Mouse (Mus musculus): ENCODE measurements around the gene P2ry6. TPM values are rescaled to one million over a fixed set of nuclear protein-coding genes. Genes with fewer than 3 reads are reported as not detected.

P2ry6 gene
- polyA plus RNA-seq, 1 experiment from 2014 or later: 10.9 TPM

GRCm38 (mm10) chr7:100961146-100961545, 13.3 kb downstream of the P2ry6 start:
- no peak for TF ChIP-seq CTCF (IDR thresholded peaks at IDR 0.05; ENCODE audit: low read depth)
- 64% methylated on average over 7 of the region's 7 CpGs for WGBS
- ATAC-seq (ENCODE audit: insufficient read depth) (no peak), DNase-seq (no peak)
- H3K4me2 ChIP-seq: no peak overlapping the region
- H3K9me3 ChIP-seq (ENCODE audit: low read depth, low read length): no peaks in the 10 kb centered on the region
- no peaks in the 10 kb centered on the region for H3K27me3 ChIP-seq (ENCODE audit: insufficient read depth, low read length)
- H3K4me3 ChIP-seq (ENCODE audit: low read depth, low read length): no peak overlapping the region
- H3K36me3 ChIP-seq (ENCODE audit: insufficient read depth): no peaks in the 10 kb centered on the region
- H3K27ac ChIP-seq (ENCODE audit: low read depth): no peak overlapping the region
- no peaks in the 10 kb centered on the region for H3K4me1 ChIP-seq (ENCODE audit: insufficient read depth)
- H3K9ac ChIP-seq: no peak overlapping the region

DNA sequence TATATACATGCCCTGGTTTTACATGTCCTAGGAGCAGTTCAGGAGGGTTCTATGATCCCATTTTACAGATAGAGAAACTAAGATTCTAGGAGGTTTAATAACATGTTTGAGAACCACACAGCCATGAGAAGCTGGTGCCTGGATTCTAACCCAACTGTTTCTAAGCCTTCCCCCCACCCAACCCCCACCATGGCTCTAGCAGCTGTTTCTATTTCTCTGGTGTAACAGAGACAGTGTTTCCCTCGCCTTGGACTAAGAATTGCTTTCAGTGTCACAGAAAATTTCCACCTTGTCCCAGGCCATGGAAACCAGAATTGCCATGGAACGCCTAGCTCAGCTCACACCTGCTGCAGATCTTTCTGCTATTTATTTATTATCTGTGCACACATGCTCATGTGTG, 14.0 kb downstream of the P2ry6 start:
- ATAC-seq (ENCODE audit: insufficient read depth) (no peak), DNase-seq (no peak)
- no peak overlapping the region for H3K27ac ChIP-seq (ENCODE audit: low read depth)
- H3K9me3 ChIP-seq (ENCODE audit: low read depth, low read length): no peaks in the 10 kb centered on the region
- no peak overlapping the region for H3K4me2 ChIP-seq
- no peak overlapping the region for H3K9ac ChIP-seq
- no peaks in the 10 kb centered on the region for H3K4me1 ChIP-seq (ENCODE audit: insufficient read depth)
- TF ChIP-seq CTCF (IDR thresholded peaks at IDR 0.05; ENCODE audit: low read depth): no peak
- H3K4me3 ChIP-seq (ENCODE audit: low read depth, low read length): no peak overlapping the region
- no peaks in the 10 kb centered on the region for H3K36me3 ChIP-seq (ENCODE audit: insufficient read depth)
- WGBS: 62% methylated on average over 2 of the region's 2 CpGs
- H3K27me3 ChIP-seq (ENCODE audit: insufficient read depth, low read length): no peaks in the 10 kb centered on the region

GRCm38 (mm10) chr7:100958426-100958825, 16.0 kb downstream of the P2ry6 start:
- Histone ChIP-seq H3K36me3 (ENCODE audit: insufficient read depth) (no peaks in the 10 kb centered on the region), H3K4me3 (ENCODE audit: low read depth, low read length) (no peak overlapping the region), H3K4me2 (no peak overlapping the region), H3K9ac (no peak overlapping the region), H3K4me1 (ENCODE audit: insufficient read depth) (no peaks in the 10 kb centered on the region), H3K27me3 (ENCODE audit: insufficient read depth, low read length) (no peaks in the 10 kb centered on the region), H3K27ac (ENCODE audit: low read depth) (no peak overlapping the region), H3K9me3 (ENCODE audit: low read depth, low read length) (no peaks in the 10 kb centered on the region)
- peak; percentile 65 for DNase-seq
- WGBS: 91% methylated on average over 2 of the region's 2 CpGs
- TF ChIP-seq CTCF (IDR thresholded peaks at IDR 0.05; ENCODE audit: low read depth): peak; percentile 45
- ATAC-seq (ENCODE audit: insufficient read depth): no peak

- no peak overlapping the region for H3K27ac ChIP-seq (ENCODE audit: low read depth)
- peaks cover 11% of the 10 kb centered on the region; the same call in 1 of the 2 replicates for H3K4me1 ChIP-seq (ENCODE audit: insufficient read depth)
- no peak overlapping the region for H3K9ac ChIP-seq
- H3K4me2 ChIP-seq: no peak overlapping the region
- H3K36me3 ChIP-seq (ENCODE audit: insufficient read depth): no peaks in the 10 kb centered on the region
- TF ChIP-seq CTCF (IDR thresholded peaks at IDR 0.05; ENCODE audit: low read depth): no peak
- DNase-seq (no peak), ATAC-seq (ENCODE audit: insufficient read depth) (no peak)
- WGBS: 72% methylated on average over 7 of the region's 7 CpGs
- H3K27me3 ChIP-seq (ENCODE audit: insufficient read depth, low read length): no peaks in the 10 kb centered on the region
- no peaks in the 10 kb centered on the region for H3K9me3 ChIP-seq (ENCODE audit: low read depth, low read length)
- no peak overlapping the region for H3K4me3 ChIP-seq (ENCODE audit: low read depth, low read length)
Observed at GRCm38 (mm10) chr7:100952686-100953085, 21.8 kb downstream of the P2ry6 start.

GRCm38 (mm10) chr7:100951903-100952302, 22.5 kb downstream of the P2ry6 start:
- TF ChIP-seq CTCF (IDR thresholded peaks at IDR 0.05; ENCODE audit: low read depth): no peak
- ATAC-seq (ENCODE audit: insufficient read depth) (peak; percentile 70), DNase-seq (peak; percentile 78)
- Histone ChIP-seq H3K27me3 (ENCODE audit: insufficient read depth, low read length) (no peaks in the 10 kb centered on the region), H3K27ac (ENCODE audit: low read depth) (peak overlapping the region; percentile 26; the same call in 1 of the 2 replicates), H3K9ac (no peak overlapping the region), H3K36me3 (ENCODE audit: insufficient read depth) (no peaks in the 10 kb centered on the region), H3K4me3 (ENCODE audit: low read depth, low read length) (no peak overlapping the region), H3K4me2 (no peak overlapping the region), H3K9me3 (ENCODE audit: low read depth, low read length) (no peaks in the 10 kb centered on the region), H3K4me1 (ENCODE audit: insufficient read depth) (peaks cover 11% of the 10 kb centered on the region; the same call in 1 of the 2 replicates)
- 35% methylated on average over 2 of the region's 2 CpGs for WGBS

DNA sequence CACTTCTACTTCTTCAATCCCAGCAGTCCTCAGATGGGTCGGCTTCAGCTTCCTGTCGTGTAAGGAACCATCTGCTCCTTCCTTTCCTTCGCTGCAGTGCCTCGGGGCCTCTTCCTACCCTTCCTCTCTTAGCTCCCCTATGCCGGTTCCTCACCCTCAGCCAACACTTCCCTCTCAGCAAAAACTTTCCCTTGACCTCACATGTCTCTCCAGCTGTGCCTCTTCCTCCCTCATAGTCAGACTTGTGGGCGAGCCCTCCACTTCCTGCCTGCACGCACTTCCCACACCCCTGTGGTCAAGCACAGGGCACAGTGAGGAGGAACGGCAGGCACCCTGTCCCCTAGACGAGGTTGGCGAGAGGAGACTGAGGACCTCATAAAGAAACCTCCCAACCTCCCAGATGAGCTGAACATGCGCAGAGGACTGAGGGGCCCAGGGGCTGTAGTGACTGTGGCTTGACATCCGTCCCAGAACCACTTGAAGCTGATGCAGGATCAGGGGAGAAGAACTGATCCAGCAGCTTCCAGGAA, 23.9 kb downstream of the P2ry6 start:
- Histone ChIP-seq H3K4me1 (ENCODE audit: insufficient read depth) (peaks cover 11% of the 10 kb centered on the region; the same call in 1 of the 2 replicates), H3K27me3 (ENCODE audit: insufficient read depth, low read length) (no peaks in the 10 kb centered on the region), H3K9ac (no peak overlapping the region), H3K4me2 (no peak overlapping the region), H3K9me3 (ENCODE audit: low read depth, low read length) (no peaks in the 10 kb centered on the region), H3K36me3 (ENCODE audit: insufficient read depth) (no peaks in the 10 kb centered on the region), H3K4me3 (ENCODE audit: low read depth, low read length) (no peak overlapping the region), H3K27ac (ENCODE audit: low read depth) (peak overlapping the region; percentile 83)
- 33% methylated on average over 12 of the region's 12 CpGs for WGBS
- TF ChIP-seq CTCF (IDR thresholded peaks at IDR 0.05; ENCODE audit: low read depth): no peak
- ATAC-seq (ENCODE audit: insufficient read depth) (peak; percentile 74), DNase-seq (peak; percentile 74)

- H3K27me3 ChIP-seq (ENCODE audit: insufficient read depth, low read length): no peaks in the 10 kb centered on the region
- peak overlapping the region; percentile 83 for H3K27ac ChIP-seq (ENCODE audit: low read depth)
- no peak for TF ChIP-seq CTCF (IDR thresholded peaks at IDR 0.05; ENCODE audit: low read depth)
- no peak overlapping the region for H3K4me3 ChIP-seq (ENCODE audit: low read depth, low read length)
- H3K9me3 ChIP-seq (ENCODE audit: low read depth, low read length): no peaks in the 10 kb centered on the region
- H3K4me2 ChIP-seq: no peak overlapping the region
- peaks cover 11% of the 10 kb centered on the region; the same call in 1 of the 2 replicates for H3K4me1 ChIP-seq (ENCODE audit: insufficient read depth)
- peak; percentile 39; the same call in 1 of the 2 replicates for ATAC-seq (ENCODE audit: insufficient read depth)
- H3K36me3 ChIP-seq (ENCODE audit: insufficient read depth): no peaks in the 10 kb centered on the region
- WGBS: 62% methylated on average over 5 of the region's 5 CpGs
- DNase-seq: no peak
- no peak overlapping the region for H3K9ac ChIP-seq
Observed at GRCm38 (mm10) chr7:100950031-100950430, 24.4 kb downstream of the P2ry6 start.
